Mouse (Mus musculus) MEL (cell line): ENCODE measurements around the gene Ap5z1. TPM values are rescaled to one million over a fixed set of nuclear protein-coding genes. Genes with fewer than 3 reads are reported as not detected.

Experiments used
- DNase-seq: peaks from one replicate; pipeline ENCODE4 v3.0.0; 2011; ENCODE audit warnings: low read depth, low spot score
- H3K27ac ChIP-seq: 2 replicates; pipeline ENCODE4 v1.5.1; 2012; ENCODE audit warnings: low read depth, mild to moderate bottlenecking, control low read depth, low read length, moderate library complexity; ENCODE audit not compliant: control insufficient read depth
- H3K27me3 ChIP-seq, 2 experiments: fragments of 150-350 bp in 1 of 2; sonication (generic) in 1 of 2; 2 replicates each; pipeline ENCODE4 v1.6.1; 2012; ENCODE audit warnings: low read length in 2 of 2, mild to moderate bottlenecking in 2 of 2, improper control_type of control experiment in 1 of 2, moderate library complexity in 1 of 2; ENCODE audit not compliant: insufficient read depth in 2 of 2, control insufficient read depth in 1 of 2
- H3K36me3 ChIP-seq, 2 experiments: 2 replicates each; pipeline ENCODE4 v1.6.1; 2012 to 2014; ENCODE audit warnings: low read length in 2 of 2, improper control_type of control experiment in 1 of 2, inconsistent platforms in 1 of 2, mild to moderate bottlenecking in 1 of 2; ENCODE audit not compliant: insufficient read depth in 2 of 2, control insufficient read depth in 1 of 2
- H3K4me1 ChIP-seq, 2 experiments: fragments of 150-350 bp in 1 of 2; sonication (generic) in 1 of 2; 2 replicates each; pipeline ENCODE4 v1.6.1; 2012; ENCODE audit warnings: low read length in 2 of 2, improper control_type of control experiment in 1 of 2, mild to moderate bottlenecking in 1 of 2; ENCODE audit not compliant: insufficient read depth in 2 of 2, control insufficient read depth in 1 of 2
- H3K4me3 ChIP-seq, 2 experiments: fragments of 150-350 bp in 1 of 2; sonication (generic) in 1 of 2; 2 replicates each; pipeline ENCODE4 v1.5.1; 2012; ENCODE audit warnings: low read depth in 2 of 2, low read length in 2 of 2, mild to moderate bottlenecking in 2 of 2, moderate library complexity in 2 of 2, control low read depth in 1 of 2, improper control_type of control experiment in 1 of 2; ENCODE audit not compliant: control insufficient read depth in 1 of 2, insufficient read depth in 1 of 2
- H3K79me2 ChIP-seq: 2 replicates; pipeline ENCODE4 v1.6.1; 2012; ENCODE audit warnings: mild to moderate bottlenecking, low read length, moderate library complexity; ENCODE audit not compliant: control insufficient read depth, poor library complexity, insufficient read depth
- H3K9ac ChIP-seq: 2 replicates; pipeline ENCODE4 v1.6.1; 2012; ENCODE audit warnings: low read depth, mild to moderate bottlenecking, control low read depth, low read length, moderate library complexity; ENCODE audit not compliant: control insufficient read depth, poor library complexity, severe bottlenecking
- H3K9me3 ChIP-seq: fragments of 150-350 bp; sonication (generic); replicated peaks from 2 replicates; pipeline ENCODE4 v1.6.1; 2012; ENCODE audit warnings: mild to moderate bottlenecking, low read length, improper control_type of control experiment, moderate library complexity; ENCODE audit not compliant: insufficient read depth
- BHLHE40 ChIP-seq: IDR thresholded peaks from 2 replicates; pipeline ENCODE4 v1.6.1; 2012; ENCODE audit warnings: low read depth, mild to moderate bottlenecking, inconsistent platforms, low read length, improper control_type of control experiment, borderline replicate concordance
- CHD1 ChIP-seq: IDR thresholded peaks from 2 replicates; pipeline ENCODE4 v1.6.1; 2012; ENCODE audit warnings: low read depth, mild to moderate bottlenecking, inconsistent platforms, low read length, improper control_type of control experiment
- E2F4 ChIP-seq: IDR thresholded peaks from 2 replicates; pipeline ENCODE4 v1.6.1; 2011; ENCODE audit warnings: low read depth, low read length, improper control_type of control experiment, borderline replicate concordance
- ELF1 ChIP-seq: IDR thresholded peaks from 2 replicates; pipeline ENCODE4 v1.6.1; 2014; ENCODE audit warnings: low read depth, mild to moderate bottlenecking, inconsistent platforms, low read length, improper control_type of control experiment, moderate library complexity
- ETS1 ChIP-seq: IDR thresholded peaks from 2 replicates; pipeline ENCODE4 v1.6.1; 2012; ENCODE audit warnings: low read depth, mild to moderate bottlenecking, inconsistent platforms, low read length, improper control_type of control experiment, moderate library complexity
- JUND ChIP-seq: IDR thresholded peaks from 2 replicates; pipeline ENCODE4 v1.6.1; 2011; ENCODE audit warnings: low read depth, mild to moderate bottlenecking, improper control_type of control experiment, low read length
- MXI1 ChIP-seq: IDR thresholded peaks from 2 replicates; pipeline ENCODE4 v1.6.1; 2011; ENCODE audit warnings: mild to moderate bottlenecking, low read depth, low read length, improper control_type of control experiment
- MYB ChIP-seq: IDR thresholded peaks from 2 replicates; pipeline ENCODE4 v1.6.1; 2011; ENCODE audit warnings: mild to moderate bottlenecking, low read depth, low read length, improper control_type of control experiment
- NELFE ChIP-seq: IDR thresholded peaks from 2 replicates; pipeline ENCODE4 v1.6.1; 2011; ENCODE audit warnings: low read depth, low read length, improper control_type of control experiment
- POLR2AphosphoS2 ChIP-seq: IDR thresholded peaks from 2 replicates; pipeline ENCODE4 v1.6.1; 2011; ENCODE audit warnings: low read length, improper control_type of control experiment
- POLR2AphosphoS5 ChIP-seq: IDR thresholded peaks from 2 replicates; pipeline ENCODE4 v1.6.1; 2012; ENCODE audit warnings: low read depth, borderline replicate concordance, mild to moderate bottlenecking, inconsistent platforms, low read length, moderate library complexity, mixed read lengths
- SIN3A ChIP-seq: IDR thresholded peaks from 2 replicates; pipeline ENCODE4 v1.6.1; 2012; ENCODE audit warnings: low read length, improper control_type of control experiment, inconsistent platforms
- TBP ChIP-seq: IDR thresholded peaks from 2 replicates; pipeline ENCODE4 v1.8.0; 2011; ENCODE audit warnings: low read depth, low read length, improper control_type of control experiment
- TCF12 ChIP-seq: IDR thresholded peaks from 2 replicates; pipeline ENCODE4 v1.6.1; 2014; ENCODE audit warnings: low read depth, mild to moderate bottlenecking, inconsistent platforms, low read length, improper control_type of control experiment, moderate library complexity
- USF1 ChIP-seq: IDR thresholded peaks from 2 replicates; pipeline ENCODE4 v1.6.1; 2014; ENCODE audit warnings: low read depth, mild to moderate bottlenecking, inconsistent platforms, low read length, improper control_type of control experiment, moderate library complexity
- USF2 ChIP-seq, 2 experiments: IDR thresholded peaks; 2 replicates each; pipeline ENCODE4 v1.6.1; 2011 to 2012; ENCODE audit warnings: improper control_type of control experiment in 2 of 2, low read length in 2 of 2, borderline replicate concordance in 1 of 2, inconsistent platforms in 1 of 2, low read depth in 1 of 2, mild to moderate bottlenecking in 1 of 2; ENCODE audit not compliant: insufficient read depth in 1 of 2
- ZC3H11A ChIP-seq: IDR thresholded peaks from 2 replicates; pipeline ENCODE4 v1.6.1; 2012; ENCODE audit warnings: low read depth, mild to moderate bottlenecking, inconsistent platforms, low read length, improper control_type of control experiment
- ZKSCAN1 ChIP-seq: IDR thresholded peaks from 2 replicates; pipeline ENCODE4 v1.6.1; 2012; ENCODE audit warnings: low read depth, mild to moderate bottlenecking, inconsistent platforms, low read length, improper control_type of control experiment, moderate library complexity
- polyA plus RNA-seq, 2 experiments: library from polyadenylated mRNA; stranded (reverse) in 1 of 2; unstranded in 1 of 2; fragments of >175 nt in 1 of 2; fragments of >200 nt in 1 of 2; gene quantifications; 2 replicates each; pipeline versions ENCODE4 v1.2.1 to v1.2.4; 2012; ENCODE audit warnings: low replicate concordance in 2 of 2, low read depth in 1 of 2; ENCODE audit not compliant: insufficient read length in 2 of 2, insufficient read depth in 1 of 2, missing spikeins in 1 of 2
- total RNA-seq: library from RNA; depleted of rRNA; stranded (reverse); fragments of 300-350 nt; gene quantifications from 2 replicates; pipeline ENCODE4 v1.2.3, GENCODE M21; 2012

Gene Ap5z1
- total and polyA plus RNA-seq, 3 experiments: 4.4 to 13.5 TPM; not detected in 1

- no peaks in the 10 kb centered on the region for H3K9me3 ChIP-seq
- DNase-seq: no peak
- TF ChIP-seq TCF12 (no peak), ZKSCAN1 (no peak), ETS1 (no peak), CHD1 (no peak), BHLHE40 (no peak), MXI1 (no peak), POLR2AphosphoS2 (no peak), E2F4 (no peak), POLR2AphosphoS5 (no peak)
- no peaks in the 10 kb centered on the region for H3K79me2 ChIP-seq
- no peak overlapping the region for H3K9ac ChIP-seq
- no peak overlapping the region for H3K27ac ChIP-seq
- H3K36me3 ChIP-seq: no peaks in the 10 kb centered on the region; a peak in 2 of 4 replicates
- no peaks in the 10 kb centered on the region for H3K4me1 ChIP-seq
- no peak overlapping the region for H3K4me3 ChIP-seq
- no peaks in the 10 kb centered on the region for H3K27me3 ChIP-seq
Observed at GRCm38 (mm10) chr5:142453742-142454141, 10.0 kb upstream of the Ap5z1 start.

DNA sequence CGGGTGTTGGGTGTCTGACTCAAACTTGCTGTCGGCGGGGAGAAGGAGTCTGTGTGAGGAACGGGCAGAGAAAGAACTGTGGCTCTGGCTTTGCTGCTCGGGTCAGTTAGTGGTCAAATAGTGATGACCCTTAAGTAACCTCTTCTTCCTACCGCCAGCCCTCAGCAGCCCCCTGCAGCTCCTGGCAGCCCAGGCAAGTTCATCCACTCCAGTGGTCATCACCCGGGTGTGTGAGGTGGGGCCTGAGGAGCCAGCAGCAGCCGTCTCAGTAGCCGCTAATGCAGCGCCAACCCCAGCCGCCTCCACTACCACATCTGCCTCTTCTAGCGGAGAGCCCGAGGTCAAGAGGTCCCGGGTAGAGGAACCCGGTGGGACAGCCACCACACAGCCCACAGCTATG lies 7.4 kb upstream of the Ap5z1 start:
- TF ChIP-seq NELFE (no peak), JUND (no peak), ZC3H11A (no peak), SIN3A (no peak), ELF1 (no peak), MYB (no peak), ZKSCAN1 (no peak), TBP (no peak), USF1 (no peak), USF2 (IDR thresholded peaks at IDR 0.05; ENCODE audit: borderline replicate concordance in 1 of 2, insufficient read depth in 1 of 2, low read depth in 1 of 2, low read length in 2 of 2) (no peak), POLR2AphosphoS5 (no peak)
- Histone ChIP-seq H3K27ac (no peak overlapping the region), H3K4me3 (no peak overlapping the region), H3K79me2 (no peaks in the 10 kb centered on the region), H3K36me3 (no peaks in the 10 kb centered on the region; a peak in 1 of 4 replicates), H3K27me3 (no peaks in the 10 kb centered on the region), H3K9me3 (no peaks in the 10 kb centered on the region), H3K4me1 (no peaks in the 10 kb centered on the region), H3K9ac (no peak overlapping the region)
- no peak for DNase-seq
